Mouse (Mus musculus) adrenal gland, postnatal 25 days (tissue): ENCODE measurements around the gene Slc30a2. TPM values are rescaled to one million over a fixed set of nuclear protein-coding genes. Genes with fewer than 3 reads are reported as not detected.
"Not testable (repeated sequence)": the region's sequence is repeated elsewhere in the genome, so short reads cannot be mapped to it uniquely, and the experiment has no call there.

ENCODE experiments used
- DNase-seq: peaks from one replicate; pipeline ENCODE4 v3.0.0; 2021; ENCODE audit warnings: mixed read lengths
- total RNA-seq: library from RNA; stranded (reverse); gene quantifications from 2 replicates; pipeline ENCODE4 v1.2.3, GENCODE M21; 2021

Slc30a2 gene
- total RNA-seq, 1 experiment from 2014 or later = 21.5 TPM

DNA sequence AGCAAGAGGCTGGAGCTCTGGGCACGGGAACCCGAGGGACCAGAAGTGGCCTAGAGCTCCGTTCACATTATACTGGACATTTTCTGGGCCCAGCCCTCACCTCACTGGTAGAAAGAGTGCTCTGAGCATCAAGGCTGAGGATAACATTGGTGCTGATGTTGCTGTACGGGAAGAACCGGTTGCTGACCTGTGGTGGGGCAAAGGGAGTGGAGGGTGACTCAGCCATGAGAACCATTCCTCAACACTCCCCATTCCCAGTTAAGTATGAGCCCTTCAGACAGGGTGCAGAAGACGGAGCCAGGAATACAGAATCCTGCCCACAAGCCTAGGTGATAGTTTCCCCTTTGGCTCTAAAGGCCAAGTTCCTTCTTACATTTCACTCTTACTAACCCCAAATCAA, 16.7 kb downstream of the Slc30a2 start:
- no peak for DNase-seq

DNA sequence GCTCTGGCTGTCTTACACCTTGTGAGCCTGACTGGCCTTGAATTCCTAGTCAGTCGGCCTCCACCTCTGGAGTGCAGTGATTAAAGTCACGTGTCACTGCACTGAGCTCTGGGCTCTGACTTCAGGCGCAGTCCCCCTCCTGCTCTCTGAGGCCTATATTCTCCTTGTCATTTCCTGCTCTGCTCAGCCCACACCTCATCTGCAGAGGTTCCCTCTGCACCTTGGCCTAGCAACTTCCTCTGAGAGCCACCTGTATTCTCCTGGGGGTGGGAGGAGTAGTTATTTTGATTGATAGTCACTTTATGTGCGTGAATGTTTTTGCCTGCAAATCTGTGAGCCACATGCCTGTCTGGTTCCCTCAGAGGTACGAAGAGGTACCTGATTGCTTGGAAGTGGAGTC, 18.2 kb downstream of the Slc30a2 start:
- no peak for DNase-seq

DNA sequence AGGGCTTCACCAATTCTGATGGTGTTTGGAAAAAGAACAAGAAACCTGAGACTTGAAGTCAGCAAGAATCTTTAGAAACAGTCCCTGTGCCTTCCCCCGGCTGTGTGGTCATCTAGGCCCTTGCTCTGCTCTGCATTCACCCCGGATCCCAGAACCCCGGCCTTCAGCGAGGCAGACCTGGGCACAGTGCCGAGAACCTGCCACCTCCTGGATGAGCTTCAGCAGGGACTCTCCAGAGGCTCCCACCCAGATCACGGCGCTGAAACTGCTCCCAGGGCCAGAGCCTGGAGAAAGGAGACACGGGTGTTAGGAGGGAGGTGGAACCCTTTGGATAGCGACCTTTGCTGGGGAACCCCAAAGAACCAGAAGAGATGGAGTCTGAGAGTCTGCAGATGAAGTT, 19.1 kb downstream of the Slc30a2 start:
- peak; percentile 85 for DNase-seq

DNA sequence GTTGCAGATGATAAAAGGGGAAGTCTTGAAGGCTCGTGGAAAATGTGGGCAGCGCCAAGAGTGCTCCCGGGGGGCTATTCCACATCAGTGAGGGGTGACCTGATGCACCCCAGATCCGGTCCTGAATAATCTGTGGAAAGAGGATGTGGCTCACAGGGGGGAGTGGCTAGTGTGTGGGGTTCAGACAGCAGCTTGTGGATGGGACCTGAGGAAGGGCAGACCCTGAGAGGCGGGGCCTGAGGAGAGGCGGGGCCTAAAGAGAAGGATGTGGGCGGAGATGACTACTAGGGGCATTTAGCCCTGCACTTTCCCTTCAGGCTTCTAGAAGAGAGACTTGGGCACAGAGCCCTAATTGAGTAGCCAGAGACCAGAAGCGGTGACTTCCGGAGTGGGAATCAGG, 19.6 kb downstream of the Slc30a2 start:
- peak; percentile 56 for DNase-seq

DNA sequence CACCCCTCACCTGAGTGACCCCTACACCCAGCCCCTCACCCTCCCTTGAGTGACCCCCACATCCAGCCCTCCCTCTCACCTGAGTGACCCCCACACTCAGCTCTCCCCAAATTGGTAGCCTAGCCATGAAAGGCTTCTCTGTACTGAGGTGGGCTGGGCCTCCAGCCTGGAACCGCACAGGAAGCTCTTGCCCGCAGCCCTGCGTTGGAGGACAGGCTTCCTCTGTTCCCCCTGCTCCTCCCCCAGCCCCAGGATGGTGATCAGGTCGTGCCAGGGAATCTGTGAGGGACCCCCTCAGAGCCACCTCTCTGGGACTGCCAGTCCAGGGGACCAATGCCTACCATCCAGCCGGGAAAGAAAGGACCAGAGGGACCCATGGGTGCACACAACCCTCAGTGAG, 22.3 kb downstream of the Slc30a2 start:
- no peak for DNase-seq

DNA sequence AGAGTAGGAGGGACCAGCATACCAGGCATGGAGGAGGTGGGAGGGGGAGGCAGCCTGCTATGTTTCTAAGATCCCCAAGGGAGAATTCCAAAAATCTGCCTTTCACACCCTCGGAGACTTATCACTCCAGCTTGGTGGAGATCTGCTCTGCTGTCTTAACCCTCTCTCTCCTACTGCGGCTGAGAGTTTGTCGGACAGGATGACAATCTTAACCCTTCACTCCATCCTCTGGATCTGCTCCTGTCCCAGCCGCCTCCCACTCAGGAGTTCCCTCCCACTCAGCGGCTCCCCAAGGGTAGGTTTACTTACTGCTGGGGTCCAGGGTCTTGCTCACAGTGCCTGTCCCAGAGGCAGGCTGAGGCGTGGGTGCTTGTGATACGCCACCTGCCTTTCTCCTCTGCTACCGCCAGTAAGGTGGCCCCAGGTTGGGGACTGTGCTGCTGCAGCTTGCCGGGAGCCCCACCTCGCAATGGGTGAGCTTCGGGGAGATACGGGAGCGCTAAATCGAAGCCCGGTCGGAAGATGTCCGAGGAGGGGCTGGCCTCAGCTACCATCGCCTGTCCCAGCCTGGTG, 27.8 kb downstream of the Slc30a2 start:
- DNase-seq = no peak

DNA sequence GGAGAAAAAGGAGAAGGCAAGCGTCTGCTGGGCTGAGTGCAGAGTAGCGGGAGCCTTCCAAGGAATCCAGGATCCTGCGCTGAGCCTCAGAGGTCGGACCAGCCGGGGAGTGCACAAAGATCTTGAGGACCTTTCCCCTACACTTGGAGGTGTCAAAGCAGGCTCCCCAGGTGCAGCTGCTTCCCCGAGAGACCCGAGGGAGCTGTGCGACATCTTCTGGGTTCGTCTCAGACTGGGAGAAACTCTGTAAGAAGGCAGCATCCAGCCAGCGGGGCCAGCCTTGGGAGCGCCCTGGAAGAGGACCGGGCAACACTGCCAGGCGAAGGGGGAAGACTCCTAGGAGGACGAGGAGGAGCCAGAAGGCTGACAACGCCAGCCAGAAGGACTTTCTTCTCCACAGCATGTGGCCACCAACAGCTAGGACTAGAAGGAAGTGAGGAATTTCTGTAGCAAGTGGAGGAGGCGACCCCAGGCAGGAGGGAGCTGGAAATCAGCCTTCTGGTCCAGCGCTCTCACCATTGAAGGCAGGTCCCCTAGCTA, 28.4 kb downstream of the Slc30a2 start:
- DNase-seq = no peak

DNA sequence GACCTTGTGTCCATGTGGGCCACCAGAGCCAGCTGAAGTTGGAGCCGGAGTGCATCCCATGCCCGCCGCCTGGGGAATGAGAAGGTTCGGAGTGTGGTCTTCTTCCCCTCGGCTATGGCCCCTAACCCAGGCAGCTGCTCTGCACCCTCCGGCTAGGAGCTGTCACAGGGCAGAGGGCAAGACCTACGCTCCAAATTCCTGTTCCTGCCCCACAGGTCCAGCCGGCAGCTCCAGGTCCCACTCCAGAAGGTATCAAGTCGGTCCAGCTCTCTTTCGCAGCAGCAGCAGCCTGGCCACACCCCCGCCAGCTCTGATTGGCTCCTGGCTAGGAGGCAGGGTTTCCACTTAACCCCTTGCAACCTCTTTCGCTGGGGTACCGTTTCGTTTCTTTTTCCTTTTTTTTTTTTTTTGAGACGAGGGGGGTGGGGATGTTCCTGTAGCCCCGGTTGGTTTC, 29.3 kb downstream of the Slc30a2 start:
- DNase-seq = peak; percentile 86

DNA sequence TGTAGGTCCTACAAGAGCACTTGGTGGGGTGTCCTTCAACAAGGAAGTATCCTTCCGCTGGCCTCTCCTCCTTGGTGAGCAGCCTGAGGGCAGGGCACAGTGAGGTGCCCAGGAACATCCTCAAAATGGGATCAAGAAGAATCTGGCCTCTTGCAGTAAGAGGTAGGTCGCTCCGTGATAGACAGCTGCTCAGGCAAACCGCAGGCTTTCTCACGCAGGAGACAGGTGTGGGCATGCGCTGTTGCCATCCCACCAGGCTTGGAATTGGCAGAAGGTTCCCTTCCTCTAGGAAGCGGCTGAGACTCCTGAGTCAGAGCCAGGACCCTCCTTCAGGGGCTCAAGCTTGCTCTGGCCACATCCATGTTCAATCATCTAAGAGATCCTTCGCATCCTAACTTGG, 30.3 kb downstream of the Slc30a2 start:
- DNase-seq = no peak

DNA sequence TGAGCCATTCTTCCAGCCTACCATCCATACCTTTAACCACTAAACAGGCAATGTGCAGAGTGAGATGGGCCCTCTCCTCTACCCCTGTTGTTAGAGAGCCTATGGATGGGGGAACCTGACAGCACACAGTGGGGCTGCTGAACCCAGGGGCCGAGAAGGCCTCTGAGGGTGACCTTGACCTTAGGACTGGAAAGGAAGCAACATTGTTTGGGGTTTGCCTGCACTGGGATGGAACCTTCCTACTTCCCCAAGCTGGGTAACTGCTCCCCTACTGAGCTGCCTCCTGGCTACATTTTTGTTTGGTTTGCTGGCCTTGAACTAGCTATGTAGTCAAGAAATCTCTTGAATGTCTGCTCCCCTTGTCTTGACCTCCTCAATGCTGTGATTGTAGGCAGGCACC, 31.3 kb downstream of the Slc30a2 start:
- DNase-seq = no peak

DNA sequence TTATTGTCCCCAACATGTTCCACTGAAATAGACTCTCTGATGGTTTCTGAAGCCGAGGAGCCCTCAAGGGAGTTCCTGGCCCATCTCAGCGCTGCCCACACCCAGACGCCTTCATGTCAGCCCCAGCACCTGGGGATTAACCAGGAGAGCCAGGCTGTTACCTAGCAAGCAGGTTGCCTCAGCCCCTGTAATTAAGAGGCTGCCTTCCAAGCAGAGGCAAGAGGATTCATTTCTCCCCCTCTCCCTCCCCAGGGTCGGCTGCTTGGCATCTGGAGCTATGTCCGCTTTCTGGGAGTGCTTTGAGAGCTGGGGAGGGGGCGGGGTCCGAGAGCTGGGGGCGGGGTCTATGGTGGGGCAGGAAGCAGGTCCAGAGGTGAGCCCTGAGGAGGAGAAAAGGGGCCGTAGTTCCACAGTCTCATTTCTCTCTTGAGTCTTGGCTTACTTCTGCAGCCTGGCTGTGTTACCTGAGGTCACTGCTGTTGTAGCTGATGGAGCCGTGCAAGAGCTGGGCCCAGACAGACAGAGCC, 35.2 kb downstream of the Slc30a2 start:
- DNase-seq = no peak

DNA sequence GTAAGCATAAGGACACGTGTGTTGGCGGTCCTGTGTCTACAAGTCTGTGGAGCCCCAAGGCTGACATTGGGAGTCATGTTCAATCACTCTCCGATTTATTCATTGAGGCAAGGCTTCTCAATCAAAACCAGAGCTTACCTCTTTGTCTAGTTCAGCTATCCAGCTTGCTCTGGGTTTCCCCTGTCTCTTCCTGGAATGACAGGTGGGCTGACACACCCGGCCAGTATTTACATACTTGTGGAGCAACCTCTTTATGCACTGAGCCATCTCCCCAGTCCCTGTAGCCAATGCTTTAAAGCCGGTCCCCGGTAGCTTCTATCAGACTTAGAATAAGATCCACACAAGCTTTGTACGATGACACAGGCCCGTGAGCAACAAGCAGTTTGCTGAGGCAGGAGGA, 36.5 kb downstream of the Slc30a2 start:
- no peak for DNase-seq

DNA sequence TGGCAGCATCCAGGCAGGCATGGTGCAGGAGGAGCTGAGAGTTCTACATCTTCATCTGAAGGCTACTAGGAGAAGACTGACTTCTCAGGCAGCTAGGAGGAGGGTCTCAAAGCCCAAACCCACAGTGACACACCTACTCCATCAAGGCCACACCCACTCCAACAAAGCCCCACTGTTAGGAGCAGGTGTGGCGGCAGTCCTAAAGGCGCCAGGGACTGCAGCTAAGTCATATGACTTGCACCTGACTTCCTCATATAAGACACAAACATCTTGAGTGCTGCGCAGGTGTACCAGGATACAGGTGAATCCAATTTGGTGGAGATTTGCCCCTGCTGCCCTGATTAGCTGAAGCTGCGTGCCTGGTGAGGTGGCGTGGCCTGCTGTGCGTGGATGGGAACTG, 40.8 kb downstream of the Slc30a2 start, which contains the start of gene Extl1:
TSS of gene Extl1 (minus strand) at position 101 of the 400 bp plus-strand sequence.
- DNase-seq = not testable (repeated sequence)

DNA sequence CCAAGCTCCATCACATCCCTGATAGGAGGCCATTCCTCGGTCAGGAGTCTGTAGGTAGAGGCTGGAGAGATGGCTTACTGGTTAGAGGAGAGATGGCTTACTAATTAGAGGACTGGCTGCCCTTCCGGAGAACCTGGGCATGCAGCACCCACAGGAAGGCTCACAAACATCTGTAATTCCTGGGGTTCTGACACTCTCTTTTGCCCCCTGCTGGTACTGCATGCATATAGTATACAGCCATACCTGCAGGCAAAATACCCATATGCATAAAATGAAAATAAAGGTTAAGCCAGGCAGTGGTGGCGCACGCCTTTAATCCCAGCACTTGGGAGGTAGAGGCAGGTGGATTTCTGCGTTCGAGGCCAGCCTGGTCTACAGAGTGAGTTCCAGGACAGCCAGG, 44.3 kb downstream of the Slc30a2 start:
- no peak for DNase-seq

DNA sequence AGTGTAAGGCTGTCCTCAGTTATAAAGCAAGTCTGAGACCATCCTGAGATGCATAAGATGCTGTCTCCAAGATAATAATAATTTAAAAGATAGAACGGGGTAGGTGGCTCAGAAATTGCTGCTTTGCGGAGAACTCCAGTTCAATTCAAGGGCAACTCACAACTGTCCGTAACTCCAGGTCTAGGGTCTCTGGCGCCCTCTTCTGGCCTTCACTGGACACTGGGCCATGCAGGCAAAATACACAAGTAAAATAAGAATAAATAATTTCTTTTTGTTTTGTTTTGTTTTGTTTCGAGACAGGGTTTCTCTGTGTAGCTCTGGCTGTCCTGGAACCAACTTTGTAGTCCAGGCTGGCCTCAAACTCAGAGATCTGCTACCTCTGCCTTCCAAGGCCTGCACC, 45.4 kb downstream of the Slc30a2 start:
- peak; percentile 78 for DNase-seq

DNA sequence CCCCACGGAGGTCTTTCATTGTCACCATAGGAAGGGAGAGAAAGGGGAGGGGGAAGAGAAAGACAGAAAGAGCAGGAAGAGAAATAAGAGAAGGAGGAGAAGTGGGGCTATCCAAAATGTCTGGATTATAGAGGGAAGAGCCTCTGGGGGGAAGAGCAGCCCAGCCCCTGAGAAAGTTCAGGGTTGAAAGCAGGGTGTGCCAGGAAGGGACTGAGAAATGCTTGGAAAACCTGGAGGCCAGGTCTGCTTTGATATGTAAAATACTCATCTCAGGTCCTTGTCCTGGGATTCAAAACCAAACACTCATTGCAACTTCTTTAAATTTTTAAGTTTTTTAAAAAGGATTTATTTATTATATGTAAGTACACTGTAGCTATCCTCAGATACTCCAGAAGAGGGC, 48.7 kb downstream of the Slc30a2 start:
- DNase-seq = no peak

DNA sequence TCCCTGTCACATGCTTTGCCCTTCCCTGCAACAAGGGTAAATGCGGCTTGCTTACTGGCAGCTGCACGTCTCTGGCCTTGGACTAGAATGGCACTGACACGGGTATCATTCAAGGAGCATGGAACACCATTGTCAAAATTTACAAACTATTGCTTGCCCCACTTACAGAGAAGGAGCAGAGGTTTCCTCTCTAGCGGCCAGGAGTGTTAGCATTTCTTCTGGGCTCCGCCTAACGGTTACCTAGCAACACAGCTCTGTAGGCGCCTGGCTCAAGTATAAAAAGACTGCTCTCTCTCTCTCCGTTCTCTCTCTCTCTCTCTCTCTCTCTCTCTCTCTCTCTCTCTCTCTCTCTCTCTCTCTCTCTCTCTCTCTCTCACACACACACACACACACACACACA, 49.6 kb downstream of the Slc30a2 start:
- no peak for DNase-seq

DNA sequence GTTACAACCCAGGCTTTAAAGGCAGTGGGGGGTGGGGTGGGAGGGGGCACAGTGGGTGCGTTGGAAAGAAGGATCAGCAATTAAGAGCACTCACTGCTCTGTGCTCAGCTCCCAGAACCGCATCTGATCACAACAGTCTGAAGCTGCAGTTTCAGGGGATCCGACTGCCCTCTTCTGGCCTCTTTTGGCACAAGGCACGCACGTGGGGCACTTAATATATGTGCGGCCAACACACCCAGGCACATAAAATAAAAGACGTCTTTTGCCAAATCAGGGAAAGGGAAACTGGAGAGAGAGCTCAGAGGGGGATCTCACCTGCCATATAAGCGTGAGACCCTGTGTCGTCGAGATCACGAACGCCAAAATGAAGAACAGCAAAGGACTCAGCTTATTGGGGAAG, 50.0 kb downstream of the Slc30a2 start:
- no peak for DNase-seq

DNA sequence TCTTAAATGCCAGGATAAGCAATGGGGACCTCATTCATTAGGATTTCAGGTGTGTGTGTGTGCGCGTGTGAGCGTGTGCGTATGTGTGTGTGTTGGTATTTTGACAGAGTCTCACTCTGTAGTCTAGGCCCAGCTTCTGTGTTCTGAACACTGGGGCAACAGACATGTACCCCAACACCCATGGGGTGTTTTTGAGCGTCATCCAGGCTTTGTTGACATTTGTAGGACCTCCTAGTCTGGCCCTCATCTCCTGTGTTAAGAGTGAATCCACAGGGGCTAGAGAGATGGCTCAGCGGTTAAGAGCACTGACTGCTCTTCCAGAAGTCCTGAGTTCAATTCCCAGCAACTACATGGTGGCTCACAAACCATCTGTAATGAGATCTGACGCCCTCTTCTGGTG, 52.2 kb downstream of the Slc30a2 start:
- DNase-seq = no peak

DNA sequence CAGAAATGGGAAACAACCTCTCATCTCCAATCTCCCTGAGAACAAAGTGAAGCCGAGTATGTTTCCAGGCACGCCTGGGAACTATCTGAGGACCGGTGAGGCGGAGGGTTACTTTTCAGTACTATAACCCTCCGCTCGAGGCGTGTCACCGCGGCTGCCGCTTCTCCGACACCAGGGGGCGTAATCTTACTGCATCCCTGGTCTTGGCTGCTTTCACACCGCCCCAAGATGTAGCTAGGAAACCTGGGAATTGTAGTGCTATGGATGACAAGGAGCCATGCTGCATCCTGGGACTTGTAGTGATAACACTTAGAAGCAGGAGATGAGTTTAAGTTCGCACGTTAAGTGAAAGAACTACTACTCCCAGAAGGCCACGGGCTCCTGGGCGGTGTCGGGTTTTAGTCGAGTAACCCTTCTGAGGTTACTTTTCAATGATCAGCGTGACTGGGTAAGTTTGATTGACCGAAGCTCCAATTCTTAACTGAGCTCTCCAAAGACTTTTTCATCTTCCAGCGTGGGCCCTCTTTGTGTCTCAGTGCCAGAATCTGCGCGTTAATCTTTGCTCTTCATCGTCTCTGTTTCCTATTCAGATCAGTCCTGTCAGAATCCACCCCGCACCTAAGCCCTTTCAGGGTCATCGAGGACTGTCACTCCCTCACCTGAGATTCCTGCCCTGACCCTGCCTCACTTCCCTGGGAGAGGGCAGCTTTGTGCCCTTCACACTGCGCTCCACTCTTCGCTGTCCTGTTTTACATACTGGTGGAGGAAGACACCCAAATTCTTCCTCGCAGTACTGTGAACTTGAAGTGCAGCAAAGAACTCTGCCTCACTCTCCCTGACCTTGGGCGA, 53.2 kb downstream of the Slc30a2 start, which contains the start of gene Pafah2:
TSS of gene Pafah2 (plus strand) at position 344 of the 849 bp plus-strand sequence.
- peak; percentile 85 for DNase-seq

DNA sequence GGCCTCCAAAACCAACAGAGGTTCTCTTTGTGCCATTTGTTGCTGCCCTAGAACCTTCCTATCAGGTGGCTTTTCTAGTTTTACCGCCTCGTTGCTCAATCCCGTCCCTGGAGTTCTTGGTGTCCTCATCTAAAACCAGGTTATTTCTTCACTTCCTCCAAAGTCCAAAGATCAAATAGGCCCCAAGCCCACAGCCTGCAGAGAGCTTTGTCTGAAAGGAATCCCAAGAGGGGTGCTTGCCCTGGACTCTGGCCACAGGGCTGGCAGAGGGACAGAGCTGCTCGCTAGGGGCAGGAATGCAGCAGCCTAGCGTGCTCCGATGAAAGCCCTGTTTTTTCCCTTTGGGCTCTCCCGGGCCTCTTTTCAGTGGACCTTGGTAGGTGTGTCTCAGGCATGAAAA, 54.1 kb downstream of the Slc30a2 start:
- peak; percentile 67 for DNase-seq

DNA sequence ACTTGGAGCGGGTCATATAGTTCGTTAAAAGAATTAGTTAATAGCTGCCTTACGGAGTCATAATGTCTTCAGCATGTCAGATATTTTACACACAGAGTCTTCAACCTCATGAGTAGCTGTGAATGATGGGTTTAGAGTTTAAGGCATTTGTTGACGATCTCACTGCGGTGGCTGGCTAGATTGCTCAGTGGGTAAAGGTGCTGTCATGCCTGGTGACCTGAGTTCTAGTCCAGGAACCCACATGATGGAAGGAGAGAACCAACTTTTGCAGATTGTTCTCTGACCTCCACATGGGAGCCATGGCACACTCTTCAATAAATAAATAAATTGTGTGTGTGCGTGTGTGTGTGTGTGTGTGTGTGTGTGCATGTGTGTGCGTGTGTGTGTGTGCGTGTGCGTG, 54.8 kb downstream of the Slc30a2 start:
- DNase-seq = no peak

DNA sequence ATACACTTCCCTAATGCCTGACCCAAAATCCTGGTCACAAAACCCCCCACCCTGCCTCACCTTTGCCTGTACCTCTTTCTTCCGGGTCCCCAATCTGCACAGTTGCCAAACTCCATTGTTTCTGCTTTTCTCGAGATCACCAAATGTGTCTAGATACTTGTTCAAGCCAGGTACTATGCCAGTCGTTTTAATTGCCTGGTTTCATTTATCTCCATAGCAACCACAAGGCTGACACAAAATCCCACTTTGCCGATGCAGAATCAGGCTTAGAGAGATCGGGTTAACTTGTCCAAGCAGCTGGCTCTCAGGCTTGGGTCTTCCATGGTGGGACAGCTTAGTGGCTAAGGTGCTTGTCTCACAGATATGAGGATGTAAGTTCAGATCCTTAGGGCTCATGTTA, 57.2 kb downstream of the Slc30a2 start:
- DNase-seq = no peak
